Mouse (Mus musculus) liver, postnatal 0 days (tissue): ENCODE measurements around the gene Atp2c1.

Experiments
- CTCF ChIP-seq: sonication (generic); IDR thresholded peaks from 2 replicates; pipeline ENCODE4 v1.5.1; 2016; ENCODE audit warnings: antibody characterized with exemption, low read depth
- EP300 ChIP-seq: IDR thresholded peaks from 2 replicates; pipeline ENCODE4 v1.6.1; 2016; ENCODE audit warnings: antibody characterized with exemption, low read depth, mild to moderate bottlenecking

DNA sequence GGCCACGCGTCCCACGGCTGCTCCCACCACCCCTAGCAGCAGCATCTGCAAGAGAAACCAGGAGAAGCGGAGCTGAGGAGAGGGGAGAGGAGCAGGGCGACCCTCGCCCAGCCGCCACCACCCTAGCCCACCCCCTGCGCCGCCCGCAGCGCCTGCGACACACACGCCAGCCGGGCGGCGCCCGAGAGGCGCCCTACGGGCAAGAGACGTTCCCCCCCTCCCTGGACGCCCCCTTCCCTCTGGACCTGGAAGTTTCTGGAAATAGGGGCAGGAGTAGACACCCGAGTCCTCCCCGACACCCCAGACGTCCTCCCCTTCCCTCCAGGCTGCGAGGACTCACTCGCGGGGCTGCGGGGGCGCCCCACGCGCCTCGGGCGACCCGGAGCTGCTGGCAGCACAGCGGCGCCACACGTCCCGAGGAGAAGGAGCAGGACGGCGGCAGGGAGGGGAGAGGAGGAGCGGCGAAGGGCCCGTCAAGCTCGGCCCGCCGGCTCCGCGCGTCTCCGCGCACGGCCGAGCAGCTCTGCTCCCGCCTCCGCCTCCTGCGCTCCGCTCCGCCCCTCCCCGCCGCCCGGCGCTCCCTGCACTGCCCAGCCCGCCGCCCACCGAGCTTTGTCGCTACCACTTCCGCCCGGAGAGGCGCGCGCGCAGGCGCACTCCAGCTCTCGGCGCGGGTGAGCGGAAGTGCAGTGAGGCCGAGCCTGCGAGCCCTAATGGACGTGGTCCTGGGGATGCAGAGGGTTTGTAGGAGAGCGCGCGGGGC is 32.4 kb downstream of the Atp2c1 start:
- TF ChIP-seq EP300 (no peak), CTCF (peak; percentile 49)
